Mouse (Mus musculus) c-Kit-positive CD71-negative TER-119-negative erythroid progenitor cells, embryonic 14.5 days (primary cell): ENCODE results near the gene Zcchc9.
"Not testable (repeated sequence)": the region's sequence is repeated elsewhere in the genome, so short reads cannot be mapped to it uniquely, and the experiment has no call there.

Experiments
- DNase-seq: peaks from one replicate; pipeline ENCODE4 v3.0.0-alpha.2; 2013; ENCODE audit warnings: low read depth

Gene Zcchc9

GRCm38 (mm10) chr13:91807155-91807839 is at the start of gene Zcchc9:
Gene Zcchc9, minus strand, starts transcription at chr13:91807705.
- peak; percentile 85 for DNase-seq

GRCm38 (mm10) chr13:91854412-91854811 is 46.9 kb upstream of the Zcchc9 start:
- DNase-seq: no peak

GRCm38 (mm10) chr13:91827876-91828275 is 20.4 kb upstream of the Zcchc9 start:
- no peak for DNase-seq

DNA sequence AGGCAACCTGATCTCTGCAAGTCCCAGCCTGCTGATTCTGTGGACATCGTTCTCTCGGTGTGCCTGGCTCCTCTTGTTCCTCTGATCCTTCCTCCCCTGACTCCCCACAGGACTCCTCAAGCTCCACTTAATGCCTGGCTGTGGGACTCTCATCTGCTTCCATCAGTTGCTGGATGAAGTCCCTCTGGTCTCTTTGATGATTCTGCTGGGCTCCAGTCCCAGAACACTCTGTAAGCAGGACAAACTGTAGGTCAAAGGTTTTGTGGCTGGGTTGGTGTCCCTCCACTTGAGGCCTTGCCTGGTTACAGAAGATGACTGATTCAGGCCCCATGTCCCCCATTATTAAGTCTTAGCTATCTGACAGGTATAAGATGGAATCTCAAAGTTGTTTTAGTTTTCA is 18.6 kb upstream of the Zcchc9 start:
- no peak for DNase-seq

- no peak for DNase-seq
Measured at GRCm38 (mm10) chr13:91824845-91825550, 17.5 kb upstream of the Zcchc9 start.

DNA sequence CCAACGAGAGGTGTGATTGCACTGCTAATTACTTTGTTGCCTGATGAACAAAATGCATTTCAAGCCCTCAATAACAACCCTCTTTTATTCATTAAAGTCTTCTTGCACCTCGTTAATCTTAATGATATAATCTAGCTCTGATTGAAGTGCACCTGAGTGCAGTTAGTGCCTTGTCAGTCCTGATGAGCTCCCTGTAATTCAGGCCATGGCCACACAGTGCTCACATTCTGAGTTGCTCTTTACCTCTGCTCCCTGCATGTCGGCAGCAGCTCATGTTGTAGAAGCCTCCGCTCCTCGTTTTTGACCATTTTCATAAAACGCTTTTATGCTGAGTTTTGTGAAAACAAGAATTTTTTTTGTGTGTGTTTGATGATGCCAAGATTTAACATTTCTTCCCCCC is 16.2 kb upstream of the Zcchc9 start:
- no peak for DNase-seq

GRCm38 (mm10) chr13:91814670-91815069 is 7.2 kb upstream of the Zcchc9 start:
- DNase-seq: no peak

- DNase-seq: peak; percentile 35
Measured at GRCm38 (mm10) chr13:91809476-91809875, 2.0 kb upstream of the Zcchc9 start.

GRCm38 (mm10) chr13:91807874-91808575 is 520 bp upstream of the Zcchc9 start:
- DNase-seq: no peak

DNA sequence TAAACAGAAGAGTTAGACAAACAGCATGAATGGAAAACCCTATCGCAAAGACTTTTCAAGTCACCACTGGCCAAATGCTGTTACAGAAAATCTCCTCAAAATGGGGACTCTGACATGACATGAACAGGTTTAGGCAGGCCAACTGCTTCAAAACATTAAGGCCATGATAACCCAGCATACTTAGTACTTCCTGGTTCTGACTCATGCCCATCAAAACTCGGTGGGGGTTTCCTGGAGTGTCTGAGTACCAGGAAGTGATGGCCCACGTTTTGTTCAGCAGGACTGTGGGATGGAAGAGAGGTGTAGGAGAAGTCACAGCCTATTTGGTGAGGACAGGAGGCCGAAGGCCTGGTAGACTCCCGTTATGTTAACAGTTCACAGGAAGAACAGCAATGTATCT is 5.8 kb downstream of the Zcchc9 start:
- DNase-seq: no peak

DNA sequence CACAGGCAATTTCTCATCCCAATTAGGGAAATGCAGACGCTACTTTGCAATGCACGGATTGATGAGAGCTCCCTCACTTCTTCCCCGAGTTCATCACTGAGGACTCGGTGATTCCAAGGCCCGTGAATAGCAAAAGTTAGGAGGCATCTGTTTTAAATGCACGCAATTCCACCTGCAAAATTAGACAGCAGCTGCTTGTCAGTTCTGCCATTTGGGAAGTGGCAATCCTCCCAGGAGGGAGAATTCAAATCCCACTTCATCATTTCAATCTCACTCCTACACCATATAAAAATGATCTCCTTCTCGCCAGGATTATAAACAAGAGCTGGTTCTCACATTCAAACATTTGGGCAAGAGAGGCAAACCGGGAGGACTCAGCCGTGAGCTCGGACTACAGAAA is 10.1 kb downstream of the Zcchc9 start:
- DNase-seq: no peak

DNA sequence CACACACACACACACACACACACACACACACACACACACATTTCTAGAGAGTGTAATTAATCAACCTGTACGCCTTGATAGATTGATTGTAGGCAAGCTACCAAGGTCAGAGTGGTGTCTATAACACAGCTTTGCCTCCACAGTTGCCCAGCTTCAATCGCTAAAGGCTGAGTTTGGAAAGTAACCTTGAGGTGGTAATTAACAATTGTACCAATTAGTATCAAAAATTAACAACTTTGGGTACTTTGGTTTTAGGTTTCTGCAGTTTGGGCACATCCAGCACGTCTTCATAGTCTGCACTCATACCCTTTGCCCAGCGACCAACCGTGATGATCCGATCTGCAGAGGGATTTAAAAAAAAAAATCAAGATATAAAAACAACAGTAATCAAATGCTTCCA is 10.6 kb downstream of the Zcchc9 start:
- no peak for DNase-seq

DNA sequence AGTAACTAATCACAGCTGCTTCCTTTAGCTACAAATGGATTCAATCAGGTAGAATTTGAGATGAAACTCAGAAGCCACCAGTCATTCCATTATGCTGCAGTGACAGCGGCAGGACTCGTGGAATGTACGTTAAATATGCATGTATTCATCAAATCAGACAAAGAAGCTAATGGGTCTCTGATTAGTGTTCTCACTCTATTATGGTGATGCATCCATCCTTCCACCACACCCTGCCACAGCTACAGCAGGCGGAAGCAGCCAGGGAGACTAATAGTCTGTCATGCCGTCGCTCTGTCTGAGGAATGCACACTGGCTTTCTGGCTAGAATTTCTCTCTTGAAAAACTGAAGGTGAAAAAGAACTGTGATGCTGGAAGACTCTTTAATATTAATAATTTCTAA is 11.5 kb downstream of the Zcchc9 start:
- DNase-seq: no peak

GRCm38 (mm10) chr13:91795593-91795992 is 11.9 kb downstream of the Zcchc9 start:
- no peak for DNase-seq

DNA sequence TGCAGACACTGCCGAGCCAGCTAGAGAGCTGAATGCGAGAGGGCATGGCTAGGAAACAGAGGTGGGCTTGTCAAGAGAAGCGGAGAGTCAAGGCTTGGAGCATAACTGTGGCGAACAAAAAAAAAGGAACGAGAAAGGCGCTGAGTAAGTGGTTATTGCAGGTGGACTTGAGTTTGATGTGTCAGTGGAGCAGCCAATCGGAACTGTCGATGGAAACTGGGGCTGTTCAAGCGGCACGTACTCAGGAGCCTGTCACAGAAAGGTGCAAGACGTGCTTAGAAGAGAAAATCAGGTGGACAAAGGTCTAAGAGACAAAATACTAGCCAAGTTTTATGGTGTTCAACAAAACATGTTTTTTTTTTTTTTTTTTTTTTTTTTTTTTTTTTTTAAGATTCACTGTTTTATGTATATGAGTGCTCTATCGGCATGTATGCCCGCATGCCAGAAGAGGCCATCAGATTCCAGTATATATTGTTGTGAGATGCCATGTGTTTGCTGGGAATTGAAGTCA is 12.5 kb downstream of the Zcchc9 start:
- no peak for DNase-seq

DNA sequence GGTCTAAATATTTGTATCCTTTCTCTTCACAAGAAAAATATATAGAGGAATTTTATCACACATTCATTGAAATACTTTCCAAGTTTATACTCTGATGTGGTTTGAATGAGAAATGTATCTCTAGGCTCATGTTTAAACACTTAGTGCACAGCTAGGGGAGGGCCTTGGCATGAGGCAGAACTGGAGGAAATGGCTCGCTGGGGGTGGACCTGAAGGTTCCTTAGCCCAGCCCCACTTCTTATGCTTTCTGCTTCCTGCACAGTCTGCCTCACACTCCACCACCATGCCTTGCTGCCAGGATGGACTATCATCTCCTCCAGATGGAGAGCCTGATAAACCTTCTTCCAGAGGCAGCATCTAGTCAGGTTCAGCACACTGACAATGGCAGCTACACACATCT is 15.5 kb downstream of the Zcchc9 start:
- DNase-seq: no peak

DNA sequence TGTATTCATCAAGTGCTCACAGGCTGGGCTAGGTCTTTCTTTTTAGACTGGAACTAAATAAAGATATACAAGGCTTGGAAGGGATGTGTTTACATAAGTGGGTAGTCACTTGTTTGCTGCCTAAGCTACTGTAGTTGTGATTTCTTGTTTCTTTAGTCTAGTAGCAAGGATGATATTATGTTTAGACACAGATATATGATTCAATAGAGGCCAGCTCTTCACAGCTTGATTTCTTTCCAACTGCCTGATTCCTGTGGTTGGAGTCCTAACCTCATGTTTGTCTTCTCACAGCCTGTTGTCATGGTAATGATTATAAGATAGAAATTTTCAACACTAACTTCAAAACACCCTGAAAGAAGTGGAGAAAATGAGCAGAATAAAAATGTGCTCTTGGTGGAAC is 27.6 kb downstream of the Zcchc9 start:
- DNase-seq: no peak

- DNase-seq: no peak
Measured at GRCm38 (mm10) chr13:91778092-91778491, 29.4 kb downstream of the Zcchc9 start.

DNA sequence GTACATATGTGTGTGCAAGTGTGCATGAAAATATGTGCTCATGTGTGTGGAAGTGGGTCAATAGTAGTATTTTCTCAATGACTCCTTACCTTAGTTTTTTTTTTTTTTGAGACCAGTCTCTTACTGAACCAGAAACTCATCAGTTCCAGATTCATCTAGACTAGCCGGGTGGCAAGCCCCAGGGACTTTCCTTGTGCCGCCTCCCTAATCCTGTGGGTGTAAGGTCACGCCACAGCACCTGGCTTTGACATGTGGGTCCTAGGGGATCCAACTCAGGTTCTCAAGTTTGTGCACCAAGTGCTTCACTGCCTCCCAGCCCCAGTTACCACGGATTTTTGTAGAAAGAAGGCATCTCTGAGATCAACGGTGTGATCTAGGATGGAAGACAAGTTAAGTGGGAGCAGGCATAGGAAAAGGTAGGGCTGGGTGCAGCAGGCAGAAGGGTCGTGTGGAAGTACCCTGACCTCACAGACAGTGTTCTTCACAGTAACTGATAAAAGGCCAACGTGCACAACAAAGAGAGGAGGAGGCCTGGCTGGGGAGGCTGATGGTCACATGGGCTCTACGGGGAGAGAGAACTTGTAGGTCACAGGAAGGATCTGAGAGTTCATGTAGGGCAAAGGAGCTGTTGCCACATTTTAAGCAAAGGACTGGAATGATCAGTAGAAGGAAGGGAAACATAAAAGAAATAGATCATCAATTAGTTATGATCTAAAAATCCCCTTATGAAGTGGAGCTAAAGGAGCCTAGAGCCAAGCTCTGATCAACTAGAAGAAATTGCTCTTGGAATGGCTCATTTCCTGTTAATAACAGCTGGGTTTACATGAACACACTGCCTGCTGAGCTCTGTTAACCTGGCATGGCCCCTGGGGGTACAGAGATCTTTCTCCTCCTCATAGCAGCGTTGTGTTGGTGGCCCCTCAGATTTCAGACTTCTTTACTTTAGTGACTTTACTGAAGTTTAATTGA is 38.5 kb downstream of the Zcchc9 start:
- DNase-seq: no peak

GRCm38 (mm10) chr13:91765627-91766026 is 41.9 kb downstream of the Zcchc9 start:
- DNase-seq: no peak

- DNase-seq: not testable (repeated sequence)
Measured at GRCm38 (mm10) chr13:91763654-91764053, 43.9 kb downstream of the Zcchc9 start.
